Mouse (Mus musculus): ENCODE measurements around the gene B130006D01Rik. TPM values are rescaled to one million over a fixed set of nuclear protein-coding genes. Genes with fewer than 3 reads are reported as not detected.

Gene B130006D01Rik
- total RNA-seq, 1 experiment from 2014 or later: 2.5 TPM

DNA sequence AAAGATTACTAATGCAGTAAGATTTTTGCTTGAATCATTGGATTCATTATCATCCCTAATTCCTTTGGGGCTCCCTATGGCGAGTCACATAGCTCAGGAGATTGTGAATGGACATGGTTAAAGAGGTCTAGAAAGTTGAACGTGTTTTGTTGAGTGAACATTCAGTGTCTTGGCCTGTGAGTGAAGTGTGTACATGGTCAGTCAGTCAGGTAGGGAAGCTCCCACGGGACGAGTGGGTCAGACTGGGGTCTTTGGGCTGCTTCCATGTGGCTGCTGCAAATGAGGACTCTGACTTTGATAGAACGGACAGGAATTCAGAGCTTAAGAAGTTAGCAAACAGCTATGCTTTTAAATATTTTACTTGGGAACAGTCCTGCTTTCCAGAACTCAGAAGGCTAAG, 37.1 kb downstream of the B130006D01Rik start:
- ATAC-seq (replicated peaks; ENCODE audit: insufficient number of reproducible peaks, low FRiP score, low TSS enrichment, poor library complexity, severe bottlenecking): no peak

DNA sequence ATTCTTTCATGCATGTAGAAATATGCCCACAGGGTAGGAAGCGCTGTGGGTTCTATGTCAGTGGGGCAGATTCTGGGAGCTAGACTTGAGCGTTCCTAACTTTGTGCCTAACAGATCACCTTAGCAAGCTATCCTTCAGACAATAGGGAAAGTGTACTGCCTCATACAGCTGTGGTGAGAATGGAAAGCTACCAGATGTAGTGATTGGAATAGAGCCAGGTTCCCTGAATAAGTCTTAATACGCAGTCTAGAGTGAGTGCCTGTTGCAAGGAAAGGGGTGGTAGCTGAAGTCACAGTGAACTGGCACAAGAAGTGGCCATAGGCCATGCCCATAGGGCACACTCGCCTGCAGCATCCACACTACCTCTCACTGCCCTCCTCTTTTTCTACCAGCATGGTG, 39.6 kb downstream of the B130006D01Rik start:
- ATAC-seq (replicated peaks; ENCODE audit: insufficient number of reproducible peaks, low FRiP score, low TSS enrichment, poor library complexity, severe bottlenecking): no peak

DNA sequence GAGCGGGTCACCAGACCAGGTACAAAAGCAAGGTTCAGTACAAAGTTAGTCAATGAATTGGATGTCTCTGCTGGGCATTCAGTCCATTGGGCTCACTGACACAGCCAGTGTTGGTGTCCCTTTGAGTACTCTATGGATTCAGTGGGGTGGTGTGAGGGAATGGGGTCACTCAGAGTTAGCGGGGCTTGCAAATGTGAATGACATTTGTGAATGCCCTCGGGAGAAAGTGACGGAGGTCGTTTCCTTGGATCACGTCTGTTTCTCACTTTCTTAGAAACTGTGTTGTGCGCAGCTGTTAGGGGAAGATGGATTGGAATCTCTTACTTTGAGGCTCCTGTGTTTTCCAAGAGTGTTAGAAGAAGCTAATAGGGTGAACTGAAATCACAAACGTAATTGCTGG, 41.4 kb downstream of the B130006D01Rik start:
- ATAC-seq (replicated peaks; ENCODE audit: insufficient number of reproducible peaks, low FRiP score, low TSS enrichment, poor library complexity, severe bottlenecking): no peak

DNA sequence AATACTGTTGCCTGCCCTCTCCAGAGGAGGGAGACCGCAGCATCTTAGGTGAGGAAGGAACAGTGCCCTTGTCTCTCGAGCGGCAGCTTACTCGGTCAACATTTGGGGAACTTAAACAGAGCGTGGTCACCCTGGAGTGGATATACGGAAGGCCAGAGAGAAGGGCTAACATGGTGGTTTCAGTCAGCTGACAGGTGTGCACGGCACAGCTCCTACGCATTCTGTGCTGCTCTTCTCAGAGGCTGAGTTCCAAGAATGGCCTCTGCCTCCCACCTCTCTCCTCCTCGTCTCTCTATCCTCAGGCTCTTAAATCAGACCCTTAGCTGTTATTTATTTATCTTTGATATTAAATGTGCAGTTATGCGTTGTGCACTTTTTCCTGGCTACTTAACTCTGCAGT, 41.9 kb downstream of the B130006D01Rik start:
- ATAC-seq (replicated peaks; ENCODE audit: insufficient number of reproducible peaks, low FRiP score, low TSS enrichment, poor library complexity, severe bottlenecking): no peak

DNA sequence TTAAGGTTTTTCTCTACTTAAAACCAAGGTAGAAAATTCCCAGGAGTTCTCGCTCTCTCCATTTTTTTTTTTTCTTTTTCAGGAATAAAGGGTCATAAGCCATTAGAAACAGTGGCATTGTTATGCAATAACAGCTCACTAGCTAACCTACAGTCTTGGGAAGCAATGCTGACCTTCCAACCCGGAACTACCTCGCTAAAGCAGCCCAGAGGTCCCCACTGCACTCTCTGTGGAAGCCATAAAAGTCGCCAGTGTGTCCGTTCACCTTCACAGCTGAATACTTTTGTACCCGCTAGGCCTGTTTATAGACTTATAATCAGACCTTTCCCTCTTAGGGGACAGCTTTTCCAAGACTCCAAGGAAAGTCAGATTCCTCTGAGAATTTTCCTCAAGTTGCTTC, 44.9 kb downstream of the B130006D01Rik start:
- no peak for ATAC-seq (replicated peaks; ENCODE audit: insufficient number of reproducible peaks, low FRiP score, low TSS enrichment, poor library complexity, severe bottlenecking)

DNA sequence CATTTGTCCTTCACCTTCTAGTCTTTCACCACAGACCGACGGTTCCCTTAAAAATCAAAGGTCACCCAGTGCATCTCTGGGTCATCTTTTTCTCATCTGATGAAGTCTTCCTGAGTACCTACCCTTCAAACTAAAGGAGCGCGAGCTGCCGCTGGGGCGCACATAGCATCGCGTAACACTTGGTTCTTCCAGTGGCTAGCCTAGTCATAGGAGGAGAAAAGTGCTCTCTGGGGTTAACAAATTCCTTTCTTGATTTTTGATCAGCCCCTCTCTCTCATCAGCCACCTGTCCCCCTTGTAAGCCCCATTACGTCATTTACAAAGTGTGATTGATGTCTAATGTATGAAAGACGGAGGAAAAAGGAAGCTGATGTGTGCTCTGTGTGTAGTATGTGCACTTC, 45.8 kb downstream of the B130006D01Rik start:
- ATAC-seq (replicated peaks; ENCODE audit: insufficient number of reproducible peaks, low FRiP score, low TSS enrichment, poor library complexity, severe bottlenecking): no peak

DNA sequence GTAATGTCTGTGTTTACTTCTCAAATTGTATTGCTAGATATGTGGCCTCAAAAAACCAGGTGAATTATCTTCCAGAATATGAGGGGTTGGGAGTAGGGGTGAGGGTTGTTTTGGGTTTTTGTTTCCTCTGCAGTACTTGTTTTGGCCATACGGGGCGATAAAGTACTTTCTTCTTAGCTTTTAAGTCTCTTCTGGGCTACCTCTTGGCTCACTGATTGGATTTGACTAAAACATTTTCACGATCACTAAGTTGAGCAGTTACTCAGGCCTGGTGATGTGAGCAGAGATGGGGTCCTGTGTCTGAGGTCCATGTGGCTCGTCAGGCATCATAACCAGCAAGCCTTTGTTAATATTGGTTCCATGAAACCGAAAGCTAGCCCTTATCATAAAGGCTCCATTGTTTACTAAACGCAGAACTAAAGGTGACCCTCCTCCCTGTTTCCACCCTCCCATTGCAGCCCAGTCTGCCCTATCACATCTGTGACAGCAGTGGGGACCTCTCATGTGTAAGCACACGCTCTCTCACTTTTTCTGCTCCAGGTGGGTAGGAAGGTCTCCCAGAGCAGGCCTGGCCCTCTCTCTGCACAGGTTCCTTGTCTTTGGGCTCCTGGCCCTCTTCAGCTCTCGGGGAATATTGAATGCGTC, 47.5 kb downstream of the B130006D01Rik start:
- ATAC-seq (replicated peaks; ENCODE audit: insufficient number of reproducible peaks, low FRiP score, low TSS enrichment, poor library complexity, severe bottlenecking): no peak

DNA sequence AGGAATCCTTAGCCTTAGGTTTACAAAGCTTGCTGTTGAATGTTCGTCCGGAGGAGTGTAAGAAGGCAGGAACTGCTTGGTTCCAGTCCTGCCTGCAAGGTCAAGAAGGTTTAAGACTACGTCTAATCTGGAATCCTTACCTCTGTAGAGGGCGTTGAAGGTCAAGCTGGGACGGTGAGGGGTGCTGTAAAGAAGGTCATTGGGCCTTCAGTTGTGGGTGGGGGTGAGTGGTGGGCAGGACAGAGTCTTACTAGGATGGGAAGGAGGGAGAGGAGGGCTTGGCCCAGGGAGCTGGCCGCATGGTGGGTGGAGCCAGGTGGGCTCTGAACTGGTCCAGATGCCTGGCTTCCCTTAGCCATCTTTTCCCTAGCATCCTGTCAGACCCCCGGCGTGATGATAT, 48.3 kb downstream of the B130006D01Rik start:
- ATAC-seq (replicated peaks; ENCODE audit: insufficient number of reproducible peaks, low FRiP score, low TSS enrichment, poor library complexity, severe bottlenecking): no peak

DNA sequence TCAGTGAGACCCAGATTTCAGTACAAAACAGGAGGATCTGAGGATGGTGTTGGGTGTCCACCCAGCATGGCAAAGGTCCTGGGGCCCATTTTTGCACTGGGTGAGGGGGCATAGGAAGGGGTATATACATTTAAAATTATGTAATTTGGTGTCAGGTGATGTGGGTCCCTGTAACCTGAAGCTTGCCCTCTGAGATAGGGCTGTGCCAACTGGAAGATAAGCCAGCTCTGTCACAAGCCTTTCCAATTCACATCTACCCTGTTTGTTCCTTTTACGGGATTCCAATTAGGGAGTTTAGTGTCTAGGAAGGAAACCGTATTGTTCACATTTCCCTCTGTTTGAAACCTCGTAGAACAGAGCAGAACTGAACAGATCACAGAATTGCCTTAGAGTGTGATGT, 49.9 kb downstream of the B130006D01Rik start:
- ATAC-seq (replicated peaks; ENCODE audit: insufficient number of reproducible peaks, low FRiP score, low TSS enrichment, poor library complexity, severe bottlenecking): no peak

Other genes starting within 250 kb of the B130006D01Rik start
- not detected in 3 replicates for gene Nxph3, start 209.0 kb upstream of the B130006D01Rik start, total RNA-seq (2017)
- gene Ngfr, start 135.9 kb upstream of the B130006D01Rik start, total RNA-seq (2017): 0.21 to 1.3 TPM (median 0.58 TPM) in 3 replicates
- gene Phb, start 56.6 kb upstream of the B130006D01Rik start, total RNA-seq (2017): 31.8 to 48.7 TPM (median 44.4 TPM) in 3 replicates
- gene Zfp652, start 10.9 kb upstream of the B130006D01Rik start, total RNA-seq (2017): 15.2 to 48.6 TPM (median 24.2 TPM) in 3 replicates
- 2.8 to 3.6 TPM in 2 of 3 replicates, not detected in the other for gene Phospho1, start 100.9 kb downstream of the B130006D01Rik start, total RNA-seq (2017)
- 863 to 2,060 TPM (median 1,763 TPM) in 3 replicates for gene Gngt2, start 113.6 kb downstream of the B130006D01Rik start, total RNA-seq (2017)
- 160 to 201 TPM (median 188 TPM) in 3 replicates for gene Abi3, start 118.9 kb downstream of the B130006D01Rik start, total RNA-seq (2017)
- gene B4galnt2, start 191.3 kb downstream of the B130006D01Rik start, total RNA-seq (2017): 0.78 to 1.3 TPM in 2 of 3 replicates, not detected in the other

All from monocyte, adult 5-6 weeks (primary cell).